Mouse (Mus musculus) right cerebral cortex, postnatal 25 days (tissue): ENCODE data around the gene Tbc1d1.

Experiments used
- DNase-seq: peaks from one replicate; pipeline ENCODE4 v3.0.0; 2022

Tbc1d1 gene

DNA sequence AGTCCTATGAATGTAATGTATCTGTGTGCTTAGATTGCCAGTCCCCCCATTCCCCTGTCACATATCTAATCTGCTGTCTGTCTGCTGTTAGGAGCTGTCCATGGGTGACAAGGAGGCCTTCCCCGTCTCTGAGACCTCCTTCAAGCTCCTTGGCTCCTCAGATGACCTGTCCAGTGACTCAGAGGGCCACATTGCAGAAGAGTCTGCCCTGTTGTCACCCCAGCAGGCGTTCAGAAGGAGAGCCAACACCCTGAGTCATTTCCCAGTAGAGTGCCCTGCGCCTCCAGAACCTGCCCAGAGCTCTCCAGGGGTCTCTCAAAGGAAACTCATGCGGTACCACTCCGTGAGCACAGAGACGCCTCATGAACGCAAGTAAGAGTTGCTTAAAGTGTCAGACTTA lies 125.6 kb downstream of the Tbc1d1 start:
- DNase-seq: no peak

- no peak for DNase-seq
Observed at GRCm38 (mm10) chr5:64282594-64282993, 126.5 kb downstream of the Tbc1d1 start.

DNA sequence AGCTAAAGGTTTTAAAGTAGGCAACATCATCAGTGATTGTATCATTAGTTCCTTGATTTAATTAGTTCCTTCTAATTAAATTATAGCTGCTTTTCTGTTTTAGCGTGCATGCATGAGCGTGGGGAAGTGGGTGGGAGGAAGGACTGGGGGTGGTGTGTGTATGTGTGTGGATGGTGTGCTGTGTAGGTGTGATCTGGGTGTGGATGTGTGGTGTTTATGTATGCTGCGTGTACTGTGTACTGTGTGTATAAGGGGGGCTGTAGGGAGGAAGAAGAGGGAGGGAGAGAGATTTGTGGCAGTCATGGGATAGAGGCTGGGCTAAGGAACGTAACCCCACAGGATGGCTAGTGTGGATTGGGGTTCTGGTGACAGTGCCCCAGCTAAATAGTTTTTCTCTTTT lies 129.2 kb downstream of the Tbc1d1 start:
- no peak for DNase-seq

GRCm38 (mm10) chr5:64285851-64286250 lies 129.7 kb downstream of the Tbc1d1 start:
- no peak for DNase-seq

GRCm38 (mm10) chr5:64287287-64287686 lies 131.2 kb downstream of the Tbc1d1 start:
- DNase-seq: no peak

GRCm38 (mm10) chr5:64288031-64288928 lies 132.2 kb downstream of the Tbc1d1 start:
- no peak for DNase-seq

- DNase-seq: peak; percentile 79
Observed at GRCm38 (mm10) chr5:64289202-64290060, 133.3 kb downstream of the Tbc1d1 start.

DNA sequence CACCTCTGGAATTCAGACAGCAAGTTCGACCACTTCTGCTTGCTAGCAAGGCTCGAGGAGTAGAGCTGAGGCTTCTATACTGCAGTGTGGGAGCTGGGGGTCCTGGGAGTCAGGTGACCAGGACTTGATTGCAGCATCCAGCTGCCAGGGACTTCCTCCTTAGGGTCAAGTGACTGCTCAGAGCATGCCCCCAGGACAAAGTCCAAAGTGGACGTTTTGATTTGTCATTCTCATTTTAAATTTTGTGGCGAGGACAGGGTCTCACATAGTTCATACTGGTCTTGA lies 133.9 kb downstream of the Tbc1d1 start:
- no peak for DNase-seq

DNA sequence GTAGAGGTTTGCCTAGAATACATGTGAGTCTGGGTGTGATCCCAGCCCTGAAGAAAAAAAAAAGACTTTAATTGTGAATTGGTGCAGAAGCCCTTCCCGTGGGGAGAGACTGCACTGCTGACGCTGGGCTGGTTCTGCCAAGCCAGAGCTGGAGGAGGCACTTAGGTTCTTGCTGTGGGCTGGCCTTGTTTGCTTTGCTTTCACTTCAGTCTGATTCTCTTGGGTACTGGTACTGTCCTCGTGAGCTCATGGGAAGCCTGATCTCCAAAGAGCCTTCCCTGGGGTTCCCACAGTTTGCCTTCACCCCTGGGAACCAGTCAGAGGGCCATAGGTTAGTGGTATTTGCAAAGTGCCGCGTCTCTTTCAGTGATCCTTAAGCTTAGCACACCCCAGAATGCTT lies 135.6 kb downstream of the Tbc1d1 start:
- DNase-seq: no peak

DNA sequence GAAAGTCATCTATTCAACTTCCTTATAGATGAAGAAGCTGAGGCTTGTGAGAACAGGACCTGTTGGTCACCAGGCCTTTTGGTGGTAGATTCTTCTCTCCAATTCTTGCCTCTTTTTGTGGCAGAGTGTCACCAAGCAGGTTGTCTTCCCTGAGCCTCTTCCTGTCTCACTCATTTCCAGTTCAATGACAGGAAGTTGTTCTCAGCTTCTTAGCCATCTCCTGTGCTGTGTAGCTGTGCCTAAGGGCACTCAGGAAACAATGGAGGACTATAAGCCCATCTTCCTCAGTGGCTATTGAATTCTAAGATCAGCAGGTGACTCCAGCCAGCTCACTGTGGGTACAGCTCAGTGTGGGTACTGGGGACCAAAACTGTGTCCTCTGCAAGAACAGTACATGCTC lies 139.5 kb downstream of the Tbc1d1 start:
- DNase-seq: no peak

DNA sequence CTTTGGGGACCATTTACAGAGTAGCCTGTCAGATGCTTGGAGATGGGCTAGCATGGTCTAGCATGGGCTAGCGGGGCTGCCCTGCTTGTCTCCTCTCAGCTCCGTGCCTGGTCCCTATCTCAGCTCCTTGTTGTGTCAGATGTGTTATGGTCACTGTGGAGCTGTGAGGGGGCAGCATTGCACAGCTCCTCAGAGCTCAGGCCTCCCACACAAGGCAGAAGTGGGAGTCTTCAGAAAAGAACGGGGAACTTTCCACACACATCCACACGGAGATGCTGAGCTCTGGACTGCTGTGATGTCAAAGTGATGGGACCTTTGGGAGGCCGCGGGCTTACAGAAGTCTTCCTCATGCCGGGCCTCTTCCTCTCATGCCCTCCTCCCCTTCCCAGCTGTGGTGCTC lies 140.2 kb downstream of the Tbc1d1 start:
- DNase-seq: no peak

- no peak for DNase-seq
Observed at GRCm38 (mm10) chr5:64297100-64297499, 141.0 kb downstream of the Tbc1d1 start.

DNA sequence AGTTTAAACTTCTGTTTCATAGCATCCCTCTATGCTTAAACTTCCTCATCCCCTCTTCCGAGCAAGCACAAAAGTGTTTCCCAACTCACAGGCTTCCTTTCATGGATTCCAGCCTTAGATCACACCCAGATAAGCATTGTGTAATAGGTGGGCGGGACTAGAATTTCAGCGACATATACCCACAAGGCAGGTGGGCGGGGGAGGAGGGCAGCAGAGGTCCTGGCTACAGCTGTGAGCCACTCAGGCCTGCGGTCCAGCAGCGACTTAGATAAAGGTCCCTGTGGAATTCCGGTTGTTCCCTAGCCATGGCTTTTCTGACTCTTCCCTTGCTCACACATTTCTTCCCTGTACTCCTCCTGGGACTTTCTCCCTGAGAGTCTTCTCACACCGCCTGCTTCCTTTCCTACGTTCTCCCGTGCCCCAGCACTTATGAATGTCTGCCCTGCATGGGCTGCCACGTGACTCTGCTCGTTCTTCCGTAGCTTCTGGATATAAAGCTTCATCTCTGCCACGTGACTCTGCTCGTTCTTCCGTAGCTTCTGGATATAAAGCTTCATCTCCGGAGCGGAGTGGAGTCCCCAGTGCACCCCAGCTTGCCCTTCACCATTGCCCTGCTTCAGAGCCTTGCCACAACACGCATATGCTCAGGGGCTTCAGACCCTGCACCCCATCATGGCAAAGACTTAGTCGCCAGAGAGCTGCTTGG lies 142.4 kb downstream of the Tbc1d1 start:
- DNase-seq: no peak

- DNase-seq: no peak
Observed at GRCm38 (mm10) chr5:64299508-64300324, 143.6 kb downstream of the Tbc1d1 start.

GRCm38 (mm10) chr5:64301246-64301645 lies 145.1 kb downstream of the Tbc1d1 start:
- DNase-seq: no peak

GRCm38 (mm10) chr5:64307289-64307688 lies 151.2 kb downstream of the Tbc1d1 start:
- no peak for DNase-seq

- DNase-seq: no peak
Observed at GRCm38 (mm10) chr5:64312295-64312694, 156.2 kb downstream of the Tbc1d1 start.

DNA sequence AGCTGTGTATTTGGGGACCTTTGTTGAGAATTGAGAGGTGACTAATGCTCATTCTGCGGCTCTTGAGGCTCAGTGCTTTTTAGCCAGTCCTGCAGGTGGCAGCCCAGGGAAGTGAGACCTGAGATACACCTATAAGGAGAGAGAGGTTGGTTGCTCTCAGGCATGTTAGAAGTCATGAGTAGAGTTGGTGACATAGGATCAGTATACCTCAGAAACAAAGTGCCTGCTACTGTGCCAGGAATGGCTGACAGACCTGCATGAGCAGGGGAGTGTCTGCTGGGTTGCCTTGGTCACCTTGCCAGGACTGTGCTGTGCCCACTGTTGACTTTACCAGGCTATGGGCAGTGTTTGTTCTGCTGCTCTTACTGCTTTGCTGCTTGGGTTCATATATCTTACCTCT lies 157.4 kb downstream of the Tbc1d1 start:
- DNase-seq: no peak

DNA sequence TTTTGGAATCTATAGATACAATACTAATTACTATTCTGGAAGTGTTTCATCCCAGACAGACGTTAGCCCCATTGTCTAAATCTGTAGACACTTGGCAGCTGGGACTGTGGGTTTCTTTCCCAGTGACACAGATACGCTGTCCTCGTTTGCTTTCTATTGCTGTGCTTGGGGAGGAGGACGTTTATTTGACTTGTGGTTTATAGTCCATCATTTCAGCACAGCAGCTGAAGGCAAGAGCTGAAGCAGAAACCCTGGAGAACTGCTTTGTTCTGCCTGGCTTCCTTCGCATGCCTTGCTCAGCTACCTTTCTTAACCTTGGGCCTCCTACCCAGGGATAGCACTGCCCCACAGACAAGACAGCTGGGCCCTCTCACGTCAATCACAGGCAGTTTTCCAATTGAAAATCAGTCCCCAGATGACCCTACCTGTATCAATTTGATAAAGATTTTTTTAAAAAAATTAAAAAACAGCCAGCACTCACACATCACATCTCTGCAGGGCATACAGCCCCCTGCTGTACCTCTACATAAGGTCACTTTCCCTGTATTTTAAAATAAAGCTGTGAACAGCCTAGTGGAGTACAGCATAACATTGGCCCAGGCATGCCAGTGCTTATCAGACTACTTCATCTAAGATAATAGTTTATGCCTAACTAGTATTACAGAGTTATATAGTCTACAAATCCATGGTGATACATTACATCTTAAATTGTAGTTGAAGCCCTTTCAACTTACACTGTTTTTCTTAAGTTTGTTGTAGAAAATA lies 158.4 kb downstream of the Tbc1d1 start:
- DNase-seq: no peak

GRCm38 (mm10) chr5:64315088-64315487 lies 159.0 kb downstream of the Tbc1d1 start:
- DNase-seq: no peak

DNA sequence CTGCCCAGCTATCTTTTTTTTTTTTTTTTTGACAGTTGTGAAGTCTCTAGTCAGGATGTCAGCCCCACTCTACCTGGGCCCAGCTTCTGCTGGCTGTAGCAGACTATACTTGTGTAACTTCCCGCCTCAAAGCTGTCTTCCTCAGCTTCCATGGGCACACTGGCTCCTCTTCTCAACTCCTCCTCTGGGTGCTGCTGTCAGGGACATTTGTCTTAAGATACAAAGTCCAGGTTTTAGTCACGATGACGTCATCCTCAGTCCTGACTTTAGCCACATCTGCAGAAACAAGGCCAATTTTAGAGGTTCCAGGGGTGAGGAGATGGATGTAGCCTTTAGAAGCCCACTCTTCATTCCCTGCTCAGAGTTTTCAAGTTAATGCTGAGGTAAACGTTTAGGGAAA lies 167.2 kb downstream of the Tbc1d1 start:
- DNase-seq: no peak

GRCm38 (mm10) chr5:64324353-64324752 lies 168.2 kb downstream of the Tbc1d1 start:
- DNase-seq: no peak
